Mouse (Mus musculus) A20 (cell line): Measurements from ENCODE around the gene Tmem117.

Experiments
- DNase-seq: peaks from one replicate; pipeline ENCODE4 v3.0.0-alpha.2; 2011; ENCODE audit warnings: low read depth, low spot score

The Tmem117 gene

GRCm38 (mm10) chr15:94893201-94893600 is 264.2 kb downstream of the Tmem117 start:
- DNase-seq: no peak

GRCm38 (mm10) chr15:94894086-94894485 is 265.1 kb downstream of the Tmem117 start:
- DNase-seq: no peak

GRCm38 (mm10) chr15:94895681-94896080 is 266.6 kb downstream of the Tmem117 start:
- DNase-seq: no peak

GRCm38 (mm10) chr15:94903188-94903587 is 274.2 kb downstream of the Tmem117 start:
- DNase-seq: no peak

- no peak for DNase-seq
Observed at GRCm38 (mm10) chr15:94904672-94905407, 275.8 kb downstream of the Tmem117 start.

GRCm38 (mm10) chr15:94921672-94922071 is 292.6 kb downstream of the Tmem117 start:
- DNase-seq: no peak

GRCm38 (mm10) chr15:94927986-94928385 is 299.0 kb downstream of the Tmem117 start:
- DNase-seq: no peak

- no peak for DNase-seq
Observed at GRCm38 (mm10) chr15:94930743-94931142, 301.7 kb downstream of the Tmem117 start.

GRCm38 (mm10) chr15:94933044-94933443 is 304.0 kb downstream of the Tmem117 start:
- no peak for DNase-seq

GRCm38 (mm10) chr15:94933480-94933879 is 304.4 kb downstream of the Tmem117 start:
- no peak for DNase-seq

GRCm38 (mm10) chr15:94941954-94942353 is 312.9 kb downstream of the Tmem117 start:
- DNase-seq: no peak

GRCm38 (mm10) chr15:94942465-94942864 is 313.4 kb downstream of the Tmem117 start:
- DNase-seq: no peak

- DNase-seq: no peak
Observed at GRCm38 (mm10) chr15:94943891-94944290, 314.9 kb downstream of the Tmem117 start.

- no peak for DNase-seq
Observed at GRCm38 (mm10) chr15:94951382-94952048, 322.5 kb downstream of the Tmem117 start.

GRCm38 (mm10) chr15:94956697-94957096 is 327.7 kb downstream of the Tmem117 start:
- no peak for DNase-seq

- DNase-seq: no peak
Observed at GRCm38 (mm10) chr15:94957202-94957601, 328.2 kb downstream of the Tmem117 start.

GRCm38 (mm10) chr15:94967004-94967403 is 338.0 kb downstream of the Tmem117 start:
- DNase-seq: no peak

GRCm38 (mm10) chr15:94968403-94969180 is 339.6 kb downstream of the Tmem117 start:
- no peak for DNase-seq

- no peak for DNase-seq
Observed at GRCm38 (mm10) chr15:94981798-94982197, 352.8 kb downstream of the Tmem117 start.

GRCm38 (mm10) chr15:94995352-94995751 is 366.3 kb downstream of the Tmem117 start:
- no peak for DNase-seq

GRCm38 (mm10) chr15:95005121-95005824 is 376.2 kb downstream of the Tmem117 start:
- no peak for DNase-seq

GRCm38 (mm10) chr15:95022251-95022650 is 393.2 kb downstream of the Tmem117 start:
- DNase-seq: no peak
